Mouse (Mus musculus) liver, adult 2 months (tissue): ENCODE measurements around the gene Pgk1. TPM values are rescaled to one million over a fixed set of nuclear protein-coding genes. Genes with fewer than 3 reads are reported as not detected.
A peak's percentile ranks its signal among the peaks of the same experiment; 100 is the strongest.
"Not testable (repeated sequence)": the region's sequence is repeated elsewhere in the genome, so short reads cannot be mapped to it uniquely, and the experiment has no call there.

Experiments
- DNase-seq: peaks from one replicate; pipeline ENCODE4 v3.0.0-alpha.2; 2011; ENCODE audit warnings: low read depth, low spot score; ENCODE audit errors: extremely low read depth
- H3K27ac ChIP-seq: fragments of 200-500 bp; replicated peaks from 2 replicates; pipeline ENCODE4 v1.5.1; 2012; ENCODE audit warnings: low read depth, mild to moderate bottlenecking, control low read depth, inconsistent platforms, low read length; ENCODE audit not compliant: insufficient read depth
- H3K27me3 ChIP-seq: fragments of 200-500 bp; 2 replicates; pipeline ENCODE4 v1.6.1; 2012; ENCODE audit warnings: mild to moderate bottlenecking, moderate library complexity, low read length, inconsistent platforms; ENCODE audit not compliant: control insufficient read depth, insufficient read depth
- H3K36me3 ChIP-seq: fragments of 200-500 bp; 2 replicates; pipeline ENCODE4 v1.6.1; 2012; ENCODE audit warnings: low read length, inconsistent platforms; ENCODE audit not compliant: control insufficient read depth, insufficient read depth
- H3K4me1 ChIP-seq: fragments of 200-500 bp; 2 replicates; pipeline ENCODE4 v1.6.1; 2011; ENCODE audit warnings: low read length; ENCODE audit not compliant: control insufficient read depth, insufficient read depth
- H3K4me3 ChIP-seq: fragments of 200-500 bp; 2 replicates; pipeline ENCODE4 v1.5.1; 2011; ENCODE audit warnings: low read depth, mild to moderate bottlenecking, control low read depth, low read length, moderate library complexity; ENCODE audit not compliant: insufficient read depth
- H3K79me2 ChIP-seq: fragments of 200-500 bp; 2 replicates; pipeline ENCODE4 v1.6.1; 2012; ENCODE audit warnings: inconsistent platforms, mild to moderate bottlenecking, low read length, moderate library complexity; ENCODE audit not compliant: control insufficient read depth, insufficient read depth
- H3K9ac ChIP-seq: fragments of 200-500 bp; 2 replicates; pipeline ENCODE4 v1.6.1; 2012; ENCODE audit warnings: low read depth, mild to moderate bottlenecking, control low read depth, inconsistent platforms, low read length
- CTCF ChIP-seq: fragments of 200-500 bp; IDR thresholded peaks from 2 replicates; pipeline ENCODE4 v1.5.1; 2011; ENCODE audit warnings: low read depth, low read length, control low read depth
- POLR2A ChIP-seq: fragments of 200-500 bp; IDR thresholded peaks from 2 replicates; pipeline ENCODE4 v1.6.1; 2011; ENCODE audit warnings: low read length, control low read depth; ENCODE audit not compliant: insufficient read depth; ENCODE audit errors: extremely low read depth
- WGBS: fragments of 180-500 bp; shearing (Covaris S2); methylation state at CpG from one replicate; pipeline ENCODE4 v1.1.7; 2018; 5-methylcytosine and 5-hydroxymethylcytosine counted together
- polyA plus RNA-seq: library from polyadenylated mRNA; depleted of rRNA; stranded (reverse); fragments of >200 nt; gene quantifications from 2 replicates; pipeline ENCODE4 v1.2.3, GENCODE M21; 2012
- total RNA-seq: library from RNA; depleted of rRNA; stranded (reverse); fragments of >200 nt; gene quantifications from 2 replicates; pipeline ENCODE4 v1.2.3, GENCODE M21; 2014

Gene Pgk1
- total and polyA plus RNA-seq, 2 experiments, result 134 to 496 TPM

DNA sequence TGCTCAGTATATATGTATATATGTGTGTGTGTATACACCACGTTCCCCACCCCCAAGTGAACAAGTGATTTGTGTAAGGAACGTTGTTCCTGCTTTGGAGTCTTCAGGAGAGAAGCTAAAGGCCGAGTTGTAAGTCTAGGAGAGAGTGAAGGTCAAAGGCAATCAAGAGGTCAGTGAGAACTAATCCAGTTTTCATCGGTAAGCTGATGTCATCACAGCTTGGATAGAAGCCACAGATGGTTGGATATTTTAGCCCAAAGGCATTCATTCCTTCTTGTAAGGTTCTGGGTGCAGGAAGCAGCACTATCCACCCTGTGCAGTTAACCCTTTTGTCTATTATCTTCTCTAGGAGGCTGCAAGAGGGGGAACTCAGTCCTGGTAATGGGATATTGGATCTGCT is 3.2 kb downstream of the Pgk1 start:
- DNase-seq, result peak; percentile 74
- TF ChIP-seq POLR2A (no peak), CTCF (no peak)
- H3K4me1 ChIP-seq, result peaks cover 19% of the 10 kb centered on the region; the same call in 1 of the 2 replicates
- no peaks in the 10 kb centered on the region for H3K27me3 ChIP-seq
- no peak overlapping the region for H3K9ac ChIP-seq
- no peak overlapping the region for H3K27ac ChIP-seq
- peaks cover 11% of the 10 kb centered on the region; the same call in 1 of the 2 replicates for H3K79me2 ChIP-seq
- H3K36me3 ChIP-seq, result peaks cover 25% of the 10 kb centered on the region
- WGBS, result 8% methylated on average over 4 of the region's 4 CpGs
- H3K4me3 ChIP-seq, result no peak overlapping the region

DNA sequence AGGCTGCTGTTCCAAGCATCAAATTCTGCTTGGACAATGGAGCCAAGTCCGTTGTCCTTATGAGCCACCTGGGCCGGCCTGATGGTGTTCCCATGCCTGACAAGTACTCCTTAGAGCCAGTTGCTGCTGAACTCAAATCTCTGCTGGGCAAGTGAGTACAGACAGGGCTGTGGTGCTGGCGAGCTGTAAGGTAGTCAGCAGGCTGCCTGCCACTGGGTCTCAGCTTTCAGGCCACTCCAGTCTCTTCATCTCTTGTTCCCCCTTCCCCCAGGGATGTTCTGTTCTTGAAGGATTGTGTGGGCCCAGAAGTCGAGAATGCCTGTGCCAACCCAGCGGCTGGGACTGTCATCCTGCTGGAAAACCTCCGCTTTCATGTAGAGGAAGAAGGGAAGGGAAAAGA is 7.5 kb downstream of the Pgk1 start:
- WGBS, result 95% methylated on average over 6 of the region's 6 CpGs
- not testable (repeated sequence) for H3K79me2 ChIP-seq

GRCm38 (mm10) chrX:106197308-106197707 is 10.4 kb downstream of the Pgk1 start:
- WGBS, result 66% methylated on average over 5 of the region's 5 CpGs
- TF ChIP-seq CTCF (peak; percentile 23; the same call in 1 of the 2 replicates), POLR2A (no peak)
- Histone ChIP-seq H3K4me1 (no peaks in the 10 kb centered on the region), H3K79me2 (no peaks in the 10 kb centered on the region), H3K9ac (no peak overlapping the region), H3K4me3 (no peak overlapping the region), H3K36me3 (peaks cover 72% of the 10 kb centered on the region), H3K27ac (no peak overlapping the region), H3K27me3 (no peaks in the 10 kb centered on the region)
- DNase-seq, result no peak

More for the DNA sequence above, 7.5 kb downstream of the Pgk1 start:
- H3K4me1 ChIP-seq, H3K27me3 ChIP-seq, DNase-seq, H3K9ac ChIP-seq, H3K4me3 ChIP-seq, H3K27ac ChIP-seq: not testable (repeated sequence)
- peaks cover 60% of the 10 kb centered on the region for H3K36me3 ChIP-seq

- Histone ChIP-seq H3K9ac (no peak overlapping the region), H3K4me3 (no peak overlapping the region), H3K4me1 (no peaks in the 10 kb centered on the region), H3K36me3 (peaks cover 70% of the 10 kb centered on the region), H3K27ac (no peak overlapping the region), H3K27me3 (no peaks in the 10 kb centered on the region), H3K79me2 (no peaks in the 10 kb centered on the region)
- TF ChIP-seq POLR2A (no peak), CTCF (0 out of 2 replicates have a peak, but pooled peaks have one; percentile 7)
- DNase-seq, result no peak
- WGBS, result 77% methylated on average over 5 of the region's 5 CpGs
Observed at GRCm38 (mm10) chrX:106198904-106199303, 12.0 kb downstream of the Pgk1 start.

DNA sequence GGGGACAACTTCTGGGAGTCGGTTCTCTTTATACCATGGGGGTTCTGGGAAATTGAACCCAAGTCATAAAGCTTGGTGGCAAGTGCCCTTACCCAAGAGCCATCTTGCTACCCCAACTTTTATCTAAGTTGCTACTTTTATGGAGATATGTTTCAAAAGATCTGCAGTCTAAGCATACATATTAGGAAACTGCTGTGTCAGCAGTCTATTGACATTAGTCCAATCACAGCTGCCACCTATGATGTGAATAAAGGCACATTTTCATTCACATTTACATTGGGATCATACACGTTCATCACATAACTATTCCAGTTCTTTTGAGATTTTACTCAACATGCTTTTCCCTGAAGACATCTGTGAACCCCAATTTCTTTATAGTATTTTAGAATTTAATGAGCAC is 22.2 kb downstream of the Pgk1 start:
- TF ChIP-seq POLR2A (no peak), CTCF (no peak)
- no peaks in the 10 kb centered on the region for H3K79me2 ChIP-seq
- no peaks in the 10 kb centered on the region for H3K27me3 ChIP-seq
- H3K4me3 ChIP-seq, result no peak overlapping the region
- DNase-seq, result no peak
- peaks cover 2% of the 10 kb centered on the region for H3K36me3 ChIP-seq
- no peaks in the 10 kb centered on the region for H3K4me1 ChIP-seq
- whole genome bisulfite sequencing, result 91% methylated on average over 2 of the region's 2 CpGs
- H3K27ac ChIP-seq, result no peak overlapping the region
- H3K9ac ChIP-seq, result no peak overlapping the region

GRCm38 (mm10) chrX:106219171-106220032 is 32.5 kb downstream of the Pgk1 start:
- H3K4me1 ChIP-seq, result no peaks in the 10 kb centered on the region
- H3K79me2 ChIP-seq, result no peaks in the 10 kb centered on the region; the same call in 1 of the 2 replicates
- under 1% methylated on average over 42 of the region's 60 CpGs for WGBS
- no peaks in the 10 kb centered on the region for H3K36me3 ChIP-seq
- H3K9ac ChIP-seq, result peak overlapping the region; percentile 75
- TF ChIP-seq CTCF, result no peak
- TF ChIP-seq POLR2A, result no peak
- no peak overlapping the region for H3K27ac ChIP-seq
- H3K27me3 ChIP-seq, result 0 out of 2 replicates have a peak, but pooled peaks cover 3% of the 10 kb centered on the region
- no peak for DNase-seq
- peak overlapping the region; percentile 89 for H3K4me3 ChIP-seq
